Mouse (Mus musculus) liver, embryonic 15.5 days (tissue): ENCODE results near the gene Clcn6. TPM values are rescaled to one million over a fixed set of nuclear protein-coding genes. Genes with fewer than 3 reads are reported as not detected.

Experiments used
- polyA plus RNA-seq: library from polyadenylated mRNA; unstranded; fragments of >200 nt; fragmentation: Nextera tagmentation; extraction: Ambion mirVana; gene quantifications from 2 replicates; pipeline ENCODE4 v1.2.1, GENCODE M21; 2015

The Clcn6 gene
- polyA plus RNA-seq, 1 experiment from 2014 or later: 1.6 TPM

Other genes with a start within 250 kb of the Clcn6 start
- 3.4 and 3.9 TPM in 2 replicates for gene Zfp984, start 229.0 kb downstream of the Clcn6 start, polyA plus RNA-seq
- 1.0 and 1.4 TPM in 2 replicates for gene Zfp933, start 190.5 kb downstream of the Clcn6 start, polyA plus RNA-seq
- 29.3 and 36.1 TPM in 2 replicates for gene Miip, start 170.0 kb downstream of the Clcn6 start, polyA plus RNA-seq
- 2.1 TPM in 2 replicates for gene Fv1, start 169.8 kb downstream of the Clcn6 start, polyA plus RNA-seq
- gene Mfn2, start 134.1 kb downstream of the Clcn6 start, polyA plus RNA-seq: 15.5 and 15.6 TPM in 2 replicates
- gene Plod1, start 102.1 kb downstream of the Clcn6 start, polyA plus RNA-seq: 29.0 and 30.6 TPM in 2 replicates
- 7.8 and 8.9 TPM in 2 replicates for gene 2510039O18Rik, start 97.9 kb downstream of the Clcn6 start, polyA plus RNA-seq
- not detected in 2 replicates for gene Nppb, start 53.0 kb downstream of the Clcn6 start, polyA plus RNA-seq
- gene Nppa, start 38.1 kb downstream of the Clcn6 start, polyA plus RNA-seq: 1.3 and 1.4 TPM in 2 replicates
- 9.8 and 10.0 TPM in 2 replicates for gene Mthfr, start 256 bp upstream of the Clcn6 start, polyA plus RNA-seq
- gene Agtrap, start 49.2 kb upstream of the Clcn6 start, polyA plus RNA-seq: 10.0 and 11.0 TPM in 2 replicates
- gene Mad2l2, start 91.6 kb upstream of the Clcn6 start, polyA plus RNA-seq: 12.9 and 13.2 TPM in 2 replicates
- gene Draxin, start 91.9 kb upstream of the Clcn6 start, polyA plus RNA-seq: 0.07 and 0.10 TPM in 2 replicates
- gene Fbxo6, start 113.3 kb upstream of the Clcn6 start, polyA plus RNA-seq: 11.0 and 11.9 TPM in 2 replicates
- 0.51 and 0.54 TPM in 2 replicates for gene Fbxo44, start 121.7 kb upstream of the Clcn6 start, polyA plus RNA-seq
- 0.28 TPM in 1 of 2 replicates, not detected in the other for gene Fbxo2, start 121.8 kb upstream of the Clcn6 start, polyA plus RNA-seq
- not detected in 2 replicates for gene Disp3, start 249.1 kb upstream of the Clcn6 start, polyA plus RNA-seq